Mouse (Mus musculus): ENCODE data around the gene Ackr3. TPM values are rescaled to one million over a fixed set of nuclear protein-coding genes. Genes with fewer than 3 reads are reported as not detected.

Ackr3 gene
- not detected in 2 replicates for total RNA-seq (2017)

- ATAC-seq (ENCODE audit: extremely low read depth, insufficient number of reproducible peaks, low FRiP score, poor library complexity, severe bottlenecking) = peak; percentile 39; the same call in 1 of the 2 replicates
These were observed at the start of gene Ackr3 for GRCm38 (mm10) chr1:90203783-90204690. Ackr3 (plus strand) TSS chr1:90203980.

DNA sequence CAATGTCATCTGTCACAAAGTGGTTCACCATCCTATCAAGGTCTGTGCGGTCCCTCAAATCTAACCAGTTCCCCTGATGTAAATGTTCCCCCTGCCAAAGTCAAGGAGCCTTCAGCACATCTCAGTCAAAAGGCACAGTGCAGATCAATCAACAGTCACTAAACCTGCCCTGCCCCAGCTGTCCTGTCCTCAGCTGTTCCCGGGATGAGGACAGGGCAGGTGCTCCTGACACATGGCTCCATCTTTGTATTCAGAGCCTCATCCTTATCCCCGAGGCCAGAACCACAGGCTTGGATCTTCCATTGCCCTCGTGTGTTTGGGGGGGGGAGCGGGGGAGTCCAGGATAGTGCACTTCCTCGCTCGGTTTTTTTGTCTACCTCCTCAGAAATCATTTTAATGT is 47.2 kb upstream of the Ackr3 start:
- no peak for ATAC-seq (ENCODE audit: extremely low read depth, insufficient number of reproducible peaks, low FRiP score, poor library complexity, severe bottlenecking)

DNA sequence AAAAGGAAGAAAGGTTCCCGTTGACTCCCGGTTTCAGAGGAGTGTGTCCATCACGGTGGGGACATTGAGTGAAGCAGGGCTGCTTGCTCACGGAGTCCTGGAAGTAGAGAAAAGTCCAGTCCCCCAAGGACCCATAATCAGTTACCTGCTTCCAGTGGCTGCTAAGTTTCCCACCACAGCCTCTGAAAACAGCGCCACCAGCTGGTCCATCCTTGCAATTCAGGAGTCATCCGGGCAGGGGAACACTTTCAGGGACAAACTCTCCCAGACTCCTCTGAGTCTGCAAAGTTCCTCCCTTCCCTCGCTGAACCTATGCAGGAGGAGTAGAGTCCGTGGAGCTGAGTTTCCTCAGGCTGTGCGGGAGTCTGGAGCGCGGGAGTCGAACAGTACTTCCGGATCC is 43.9 kb upstream of the Ackr3 start:
- no peak for ATAC-seq (ENCODE audit: extremely low read depth, insufficient number of reproducible peaks, low FRiP score, poor library complexity, severe bottlenecking)

GRCm38 (mm10) chr1:90161623-90162022 is 42.2 kb upstream of the Ackr3 start:
- no peak for ATAC-seq (ENCODE audit: extremely low read depth, insufficient number of reproducible peaks, low FRiP score, poor library complexity, severe bottlenecking)

- no peak for ATAC-seq (ENCODE audit: extremely low read depth, insufficient number of reproducible peaks, low FRiP score, poor library complexity, severe bottlenecking)
These were observed 41.4 kb upstream of the Ackr3 start for GRCm38 (mm10) chr1:90162379-90162857.

- ATAC-seq (ENCODE audit: extremely low read depth, insufficient number of reproducible peaks, low FRiP score, poor library complexity, severe bottlenecking) = no peak
These were observed 40.6 kb upstream of the Ackr3 start for GRCm38 (mm10) chr1:90163161-90163560.

DNA sequence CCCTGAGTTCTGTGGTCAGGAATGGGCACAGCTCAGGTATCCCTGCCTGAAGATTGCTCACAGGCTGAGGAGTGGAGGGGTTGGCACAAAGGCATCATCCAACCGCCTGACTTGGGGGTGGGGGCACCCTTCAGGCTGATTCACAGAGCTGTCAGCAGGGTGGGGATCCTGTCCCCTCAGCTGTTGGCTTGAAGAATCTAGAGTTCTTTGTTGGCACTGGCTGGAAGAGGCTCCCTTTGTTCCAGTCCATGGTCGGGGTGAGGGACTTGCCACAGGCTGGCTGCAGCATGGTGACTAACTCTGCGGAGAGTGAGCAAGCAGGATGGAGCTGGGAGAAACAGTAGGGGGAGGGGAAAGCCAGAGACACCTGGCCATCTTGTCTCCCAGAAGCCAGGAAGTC is 39.5 kb upstream of the Ackr3 start:
- no peak for ATAC-seq (ENCODE audit: extremely low read depth, insufficient number of reproducible peaks, low FRiP score, poor library complexity, severe bottlenecking)

DNA sequence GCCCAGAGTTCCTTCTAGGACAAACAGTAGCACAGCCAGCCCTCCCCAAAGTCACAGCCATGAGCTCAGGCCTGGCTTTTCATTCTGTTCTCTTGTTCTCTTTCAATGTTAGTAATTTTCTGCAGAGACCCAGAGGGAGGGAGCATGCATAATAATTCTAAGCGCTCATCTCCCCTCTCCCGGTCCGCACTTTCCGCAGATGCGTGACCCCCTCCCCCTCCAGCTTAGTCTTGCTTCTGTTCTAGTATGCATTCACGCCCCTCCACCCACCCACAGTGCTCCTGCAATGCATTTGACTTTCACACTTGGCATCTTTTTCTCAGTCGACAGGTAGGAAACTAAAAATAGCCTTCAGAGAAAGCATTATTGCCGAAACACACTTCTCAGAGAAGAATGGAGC is 29.4 kb upstream of the Ackr3 start:
- ATAC-seq (ENCODE audit: extremely low read depth, insufficient number of reproducible peaks, low FRiP score, poor library complexity, severe bottlenecking) = no peak

DNA sequence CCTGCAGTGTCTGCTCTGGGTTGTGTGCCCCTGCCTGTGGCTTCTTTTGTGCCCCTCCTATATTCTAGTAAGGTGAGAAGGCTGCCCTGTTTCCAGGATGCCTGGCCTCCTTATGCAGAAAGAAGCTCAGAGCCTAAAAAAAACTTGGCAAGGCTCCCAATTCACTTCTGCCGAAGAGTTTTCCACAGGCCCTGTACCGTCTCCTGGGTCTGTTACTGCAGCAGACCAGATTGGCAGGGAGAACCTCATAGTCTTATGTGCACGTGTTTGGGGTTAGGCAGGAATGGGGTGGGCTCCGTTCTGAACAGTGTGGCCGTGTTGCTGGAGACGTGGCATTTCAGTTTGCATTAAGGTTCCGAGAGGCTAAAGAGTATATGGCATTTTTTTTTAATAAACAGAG is 27.6 kb upstream of the Ackr3 start:
- ATAC-seq (ENCODE audit: extremely low read depth, insufficient number of reproducible peaks, low FRiP score, poor library complexity, severe bottlenecking) = no peak

- ATAC-seq (ENCODE audit: extremely low read depth, insufficient number of reproducible peaks, low FRiP score, poor library complexity, severe bottlenecking) = no peak
These were observed 26.2 kb upstream of the Ackr3 start for GRCm38 (mm10) chr1:90177565-90177964.

DNA sequence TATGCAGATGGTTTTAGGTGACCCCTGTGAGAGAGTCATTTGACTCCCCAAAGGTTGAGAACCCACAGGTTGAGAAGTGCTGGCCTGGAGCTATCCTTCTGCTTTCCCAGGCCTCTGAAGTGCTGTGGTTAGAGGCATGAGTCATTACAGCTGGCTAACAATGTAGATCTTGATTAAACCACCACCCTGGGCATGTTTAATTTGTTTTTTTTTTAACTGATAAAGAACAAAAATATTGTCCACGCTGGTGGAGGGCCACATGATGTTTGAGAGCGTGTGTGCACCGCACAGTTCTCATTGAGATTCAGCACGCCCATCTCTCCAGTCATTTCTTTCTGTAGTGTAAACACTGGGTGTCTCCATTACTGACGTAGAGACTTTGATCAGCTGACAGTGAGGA is 25.8 kb upstream of the Ackr3 start:
- no peak for ATAC-seq (ENCODE audit: extremely low read depth, insufficient number of reproducible peaks, low FRiP score, poor library complexity, severe bottlenecking)

GRCm38 (mm10) chr1:90180479-90180878 is 23.3 kb upstream of the Ackr3 start:
- no peak for ATAC-seq (ENCODE audit: extremely low read depth, insufficient number of reproducible peaks, low FRiP score, poor library complexity, severe bottlenecking)

DNA sequence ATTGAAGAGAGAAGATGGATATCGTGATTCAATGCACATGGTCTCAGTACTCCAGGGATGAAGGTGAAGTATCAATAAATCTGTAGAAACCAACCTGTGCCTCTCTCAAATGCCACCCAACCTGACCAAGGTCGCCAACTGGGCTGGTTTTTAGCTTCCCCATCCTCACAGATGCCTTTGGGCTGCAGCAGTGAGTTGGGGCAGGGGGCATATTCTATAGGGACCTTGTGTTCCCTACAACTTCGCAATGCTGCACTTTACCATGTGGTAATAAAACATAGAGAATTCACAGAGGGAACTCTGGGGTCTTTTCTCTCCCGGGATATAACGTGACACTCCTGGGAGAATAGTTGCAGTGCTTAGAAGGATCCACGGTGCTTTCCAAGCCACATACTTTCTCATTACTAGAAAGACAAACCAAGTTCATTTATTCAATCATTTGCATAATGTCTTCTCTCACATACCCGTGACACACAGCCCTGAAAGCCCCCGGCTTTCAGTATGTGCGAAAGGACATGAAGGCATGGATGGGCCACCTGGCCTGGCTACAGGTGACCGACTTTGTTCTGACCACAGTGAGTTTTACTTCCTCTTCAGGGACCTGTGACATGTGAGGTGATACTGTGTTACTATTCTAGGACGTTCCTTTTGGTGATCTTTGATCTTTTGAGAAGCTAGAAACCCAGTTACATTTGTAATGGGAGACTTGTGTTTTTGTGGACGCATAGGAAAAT is 22.6 kb upstream of the Ackr3 start:
- peak; percentile 49; the same call in 1 of the 2 replicates for ATAC-seq (ENCODE audit: extremely low read depth, insufficient number of reproducible peaks, low FRiP score, poor library complexity, severe bottlenecking)

- ATAC-seq (ENCODE audit: extremely low read depth, insufficient number of reproducible peaks, low FRiP score, poor library complexity, severe bottlenecking) = no peak
These were observed 21.3 kb upstream of the Ackr3 start for GRCm38 (mm10) chr1:90182521-90182920.

GRCm38 (mm10) chr1:90183602-90184001 is 20.2 kb upstream of the Ackr3 start:
- ATAC-seq (ENCODE audit: extremely low read depth, insufficient number of reproducible peaks, low FRiP score, poor library complexity, severe bottlenecking) = no peak

DNA sequence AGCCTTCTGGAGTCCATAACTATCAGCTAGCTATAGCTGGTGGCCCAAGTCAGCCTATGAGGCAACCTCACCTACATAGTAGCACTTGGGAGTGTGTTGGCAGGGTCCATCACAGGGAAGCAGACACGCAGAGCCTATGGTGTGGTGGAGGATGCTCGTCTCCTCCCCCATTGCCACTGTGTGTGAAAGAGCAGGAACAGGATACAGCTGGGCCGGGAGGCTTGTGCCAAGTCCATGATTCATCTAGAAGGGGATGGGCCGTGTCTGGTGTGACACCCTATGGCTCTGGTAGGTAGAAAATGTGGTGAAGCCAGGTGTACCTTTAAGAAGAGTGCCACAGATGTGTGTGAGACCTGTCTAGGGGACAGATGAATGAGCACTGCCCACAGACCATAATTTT is 17.6 kb upstream of the Ackr3 start:
- no peak for ATAC-seq (ENCODE audit: extremely low read depth, insufficient number of reproducible peaks, low FRiP score, poor library complexity, severe bottlenecking)

DNA sequence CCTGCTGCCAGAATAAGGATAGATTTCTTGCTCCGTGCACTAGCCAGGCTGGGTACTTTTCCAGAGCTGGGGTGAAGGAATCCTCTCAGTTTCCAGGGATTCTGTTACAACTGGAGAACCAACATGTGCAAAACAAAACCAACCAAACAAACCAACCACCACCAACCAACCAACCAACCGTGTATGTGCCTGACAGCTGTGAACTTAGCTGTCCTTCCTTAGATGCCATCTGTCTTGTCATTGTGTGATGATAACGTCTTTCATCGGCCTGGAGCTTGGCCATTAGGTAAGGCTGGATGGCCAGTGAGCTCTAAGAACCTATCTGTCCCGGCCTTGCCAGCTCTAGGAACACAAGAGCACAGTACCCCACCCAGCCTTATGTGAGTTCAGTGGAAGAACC is 16.9 kb upstream of the Ackr3 start:
- no peak for ATAC-seq (ENCODE audit: extremely low read depth, insufficient number of reproducible peaks, low FRiP score, poor library complexity, severe bottlenecking)

DNA sequence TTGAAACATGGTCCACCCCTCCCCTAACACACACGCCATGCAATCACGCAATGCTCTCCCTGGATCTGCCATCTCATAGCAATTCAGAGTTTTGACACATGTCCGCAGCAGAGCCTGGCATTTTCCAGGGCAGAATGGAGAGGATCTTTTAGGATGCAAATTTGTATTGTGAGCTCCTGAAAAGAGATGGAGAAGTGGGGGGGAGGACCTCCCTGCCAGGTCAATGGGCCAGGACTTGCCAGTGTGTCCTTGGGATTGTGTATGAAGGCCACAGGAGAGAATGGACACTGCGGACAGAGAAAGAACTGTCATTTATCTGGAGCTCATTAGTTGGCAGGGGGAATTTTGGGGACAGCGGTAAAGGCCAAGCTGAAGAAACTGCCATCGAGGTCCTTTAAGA is 14.7 kb upstream of the Ackr3 start:
- ATAC-seq (ENCODE audit: extremely low read depth, insufficient number of reproducible peaks, low FRiP score, poor library complexity, severe bottlenecking) = no peak

DNA sequence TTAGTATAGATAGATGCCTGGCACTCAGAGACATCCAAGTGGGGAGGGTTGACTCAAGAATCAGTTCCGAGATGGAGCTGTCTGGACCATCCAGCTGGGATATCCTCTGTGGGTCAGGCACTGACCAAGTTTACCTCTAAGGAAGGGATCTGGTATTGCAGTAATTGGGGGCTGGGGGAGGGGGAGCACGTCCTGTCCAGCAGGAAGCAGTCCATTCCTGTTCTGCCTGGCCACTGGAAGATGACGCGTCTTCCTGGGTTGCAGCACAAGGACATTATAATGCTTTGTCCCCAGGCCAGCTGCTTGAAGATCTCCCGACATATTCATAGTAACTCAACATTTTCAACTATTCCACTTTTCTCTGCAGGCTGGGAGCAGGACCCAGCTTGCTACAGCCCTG is 2.5 kb upstream of the Ackr3 start:
- ATAC-seq (ENCODE audit: extremely low read depth, insufficient number of reproducible peaks, low FRiP score, poor library complexity, severe bottlenecking) = no peak

DNA sequence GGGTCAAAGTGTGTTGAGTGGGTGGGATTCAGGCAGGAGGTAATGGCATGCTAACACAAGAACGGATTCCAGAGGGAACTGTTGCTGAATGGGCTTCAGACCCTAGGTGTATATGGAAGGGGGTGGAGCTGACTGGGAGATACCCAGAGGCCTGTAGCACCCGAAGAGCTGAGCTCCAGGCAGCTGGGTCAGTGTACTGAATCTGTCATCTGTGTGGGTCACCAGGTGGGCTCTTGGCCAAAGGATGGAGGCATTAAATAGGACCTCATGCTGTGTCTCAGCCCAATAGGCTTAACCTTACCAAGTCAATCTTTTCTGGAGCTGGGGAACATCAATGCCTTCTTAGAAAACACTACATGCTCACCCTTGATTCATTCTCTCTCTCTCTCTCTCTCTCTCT is 2.1 kb upstream of the Ackr3 start:
- no peak for ATAC-seq (ENCODE audit: extremely low read depth, insufficient number of reproducible peaks, low FRiP score, poor library complexity, severe bottlenecking)

Measured in neutrophil, adult 5-6 weeks (primary cell).